Mouse (Mus musculus) embryonic fibroblast, embryonic 13.5 days (primary cell): ENCODE results near the gene Birc7.

ENCODE experiments used
- CTCF ChIP-seq: IDR thresholded peaks from 2 replicates; pipeline ENCODE4 v1.5.1; 2011; ENCODE audit warnings: mild to moderate bottlenecking, control low read depth, low read length, moderate library complexity, borderline replicate concordance; ENCODE audit not compliant: insufficient read depth
- POLR2A ChIP-seq: IDR thresholded peaks from 2 replicates; pipeline ENCODE4 v1.6.1; 2011; ENCODE audit warnings: low read depth, mild to moderate bottlenecking, control low read depth, low read length, moderate library complexity

GRCm38 (mm10) chr2:180966092-180966882, 37.5 kb downstream of the Birc7 start:
- no peak for TF ChIP-seq CTCF
- no peak for TF ChIP-seq POLR2A
